Mouse (Mus musculus): ENCODE measurements around the gene Kcnj8. TPM values are rescaled to one million over a fixed set of nuclear protein-coding genes. Genes with fewer than 3 reads are reported as not detected.

The Kcnj8 gene
- polyA plus RNA-seq, 1 experiment from 2014 or later: 35.9 TPM

- Histone ChIP-seq H3K9ac (ENCODE audit: low read depth, low read length) (no peak overlapping the region), H3K4me1 (replicated peaks; ENCODE audit: insufficient read depth, low read length) (no peaks in the 10 kb centered on the region), H3K4me3 (replicated peaks; ENCODE audit: low read depth, low read length) (no peak overlapping the region), H3K36me3 (ENCODE audit: insufficient read depth, low read length) (no peaks in the 10 kb centered on the region), H3K27me3 (ENCODE audit: insufficient read depth, low read length) (no peaks in the 10 kb centered on the region), H3K4me2 (ENCODE audit: low read length) (no peak overlapping the region), H3K9me3 (replicated peaks; ENCODE audit: low read length) (no peaks in the 10 kb centered on the region), H3K27ac (no peak overlapping the region)
- WGBS: 55% methylated on average over 6 of the region's 6 CpGs
- no peak for TF ChIP-seq CTCF (IDR thresholded peaks at IDR 0.05; ENCODE audit: low read depth)
- DNase-seq (ENCODE audit: low spot score) (no peak), ATAC-seq (replicated peaks; ENCODE audit: low FRiP score, low read depth) (no peak)
Measured at GRCm38 (mm10) chr6:142602772-142603171, 31.4 kb upstream of the Kcnj8 start.

GRCm38 (mm10) chr6:142578831-142579230 is 7.4 kb upstream of the Kcnj8 start:
- H3K9me3 ChIP-seq (replicated peaks; ENCODE audit: low read length): no peaks in the 10 kb centered on the region
- no peak overlapping the region for H3K27ac ChIP-seq
- WGBS: 74% methylated on average over 4 of the region's 4 CpGs
- H3K4me1 ChIP-seq (replicated peaks; ENCODE audit: insufficient read depth, low read length): no peaks in the 10 kb centered on the region
- H3K27me3 ChIP-seq (ENCODE audit: insufficient read depth, low read length): no peaks in the 10 kb centered on the region
- H3K4me3 ChIP-seq (replicated peaks; ENCODE audit: low read depth, low read length): no peak overlapping the region
- H3K4me2 ChIP-seq (ENCODE audit: low read length): no peak overlapping the region
- no peak for TF ChIP-seq CTCF (IDR thresholded peaks at IDR 0.05; ENCODE audit: low read depth)
- H3K9ac ChIP-seq (ENCODE audit: low read depth, low read length): no peak overlapping the region
- DNase-seq (ENCODE audit: low spot score): no peak
- ATAC-seq (replicated peaks; ENCODE audit: low FRiP score, low read depth): no peak
- no peaks in the 10 kb centered on the region for H3K36me3 ChIP-seq (ENCODE audit: insufficient read depth, low read length)

- Histone ChIP-seq H3K9ac (ENCODE audit: low read depth, low read length) (no peak overlapping the region), H3K27ac (no peak overlapping the region), H3K4me1 (replicated peaks; ENCODE audit: insufficient read depth, low read length) (no peaks in the 10 kb centered on the region), H3K36me3 (ENCODE audit: insufficient read depth, low read length) (no peaks in the 10 kb centered on the region), H3K4me2 (ENCODE audit: low read length) (no peak overlapping the region), H3K9me3 (replicated peaks; ENCODE audit: low read length) (no peaks in the 10 kb centered on the region), H3K27me3 (ENCODE audit: insufficient read depth, low read length) (no peaks in the 10 kb centered on the region), H3K4me3 (replicated peaks; ENCODE audit: low read depth, low read length) (no peak overlapping the region)
- no peak for TF ChIP-seq CTCF (IDR thresholded peaks at IDR 0.05; ENCODE audit: low read depth)
- no peak for DNase-seq (ENCODE audit: low spot score)
- no peak for ATAC-seq (replicated peaks; ENCODE audit: low FRiP score, low read depth)
- WGBS: 70% methylated on average over 6 of the region's 6 CpGs
Measured at GRCm38 (mm10) chr6:142577801-142578200, 6.4 kb upstream of the Kcnj8 start.

GRCm38 (mm10) chr6:142572876-142573275 is 1.5 kb upstream of the Kcnj8 start:
- no peaks in the 10 kb centered on the region for H3K4me1 ChIP-seq (replicated peaks; ENCODE audit: insufficient read depth, low read length)
- no peaks in the 10 kb centered on the region for H3K9me3 ChIP-seq (replicated peaks; ENCODE audit: low read length)
- H3K36me3 ChIP-seq (ENCODE audit: insufficient read depth, low read length): no peaks in the 10 kb centered on the region
- DNase-seq (ENCODE audit: low spot score) (no peak), ATAC-seq (replicated peaks; ENCODE audit: low FRiP score, low read depth) (no peak)
- no peak for TF ChIP-seq CTCF (IDR thresholded peaks at IDR 0.05; ENCODE audit: low read depth)
- 47% methylated on average over 6 of the region's 6 CpGs for WGBS
- H3K9ac ChIP-seq (ENCODE audit: low read depth, low read length): no peak overlapping the region
- H3K27ac ChIP-seq: peak overlapping the region; percentile 75; the same call in 1 of the 2 replicates
- H3K4me3 ChIP-seq (replicated peaks; ENCODE audit: low read depth, low read length): no peak overlapping the region
- H3K27me3 ChIP-seq (ENCODE audit: insufficient read depth, low read length): 0 out of 2 replicates have a peak, but pooled peaks cover 4% of the 10 kb centered on the region
- no peak overlapping the region for H3K4me2 ChIP-seq (ENCODE audit: low read length)

GRCm38 (mm10) chr6:142571629-142572360 is 381 bp upstream of the Kcnj8 start:
- no peaks in the 10 kb centered on the region for H3K9me3 ChIP-seq (replicated peaks; ENCODE audit: low read length)
- H3K27ac ChIP-seq: peak overlapping the region; percentile 75
- H3K9ac ChIP-seq (ENCODE audit: low read depth, low read length): peak overlapping the region; percentile 61
- ATAC-seq (replicated peaks; ENCODE audit: low FRiP score, low read depth): peak; percentile 8; the same call in 1 of the 2 replicates
- no peaks in the 10 kb centered on the region for H3K36me3 ChIP-seq (ENCODE audit: insufficient read depth, low read length)
- no peak for TF ChIP-seq CTCF (IDR thresholded peaks at IDR 0.05; ENCODE audit: low read depth)
- H3K4me1 ChIP-seq (replicated peaks; ENCODE audit: insufficient read depth, low read length): no peaks in the 10 kb centered on the region
- peak overlapping the region; percentile 43 for H3K4me3 ChIP-seq (replicated peaks; ENCODE audit: low read depth, low read length)
- 1% methylated on average over 21 of the region's 21 CpGs for WGBS
- 0 out of 2 replicates have a peak, but pooled peaks cover 4% of the 10 kb centered on the region for H3K27me3 ChIP-seq (ENCODE audit: insufficient read depth, low read length)
- DNase-seq (ENCODE audit: low spot score): no peak
- H3K4me2 ChIP-seq (ENCODE audit: low read length): peak overlapping the region; percentile 84

- 10% methylated on average over 30 of the region's 30 CpGs for WGBS
- no peaks in the 10 kb centered on the region for H3K9me3 ChIP-seq (replicated peaks; ENCODE audit: low read length)
- H3K4me1 ChIP-seq (replicated peaks; ENCODE audit: insufficient read depth, low read length): no peaks in the 10 kb centered on the region
- 0 out of 2 replicates have a peak, but pooled peaks cover 4% of the 10 kb centered on the region for H3K27me3 ChIP-seq (ENCODE audit: insufficient read depth, low read length)
- peak overlapping the region; percentile 43 for H3K9ac ChIP-seq (ENCODE audit: low read depth, low read length)
- H3K27ac ChIP-seq: peak overlapping the region; percentile 26; the same call in 1 of the 2 replicates
- peak overlapping the region; percentile 43 for H3K4me3 ChIP-seq (replicated peaks; ENCODE audit: low read depth, low read length)
- no peak for TF ChIP-seq CTCF (IDR thresholded peaks at IDR 0.05; ENCODE audit: low read depth)
- no peak for ATAC-seq (replicated peaks; ENCODE audit: low FRiP score, low read depth)
- H3K4me2 ChIP-seq (ENCODE audit: low read length): peak overlapping the region; percentile 84
- DNase-seq (ENCODE audit: low spot score): no peak
- H3K36me3 ChIP-seq (ENCODE audit: insufficient read depth, low read length): no peaks in the 10 kb centered on the region
Measured at GRCm38 (mm10) chr6:142570046-142570770, 1.2 kb downstream of the Kcnj8 start.
